Mouse (Mus musculus): Measurements from ENCODE around the gene Tenm2. TPM values are rescaled to one million over a fixed set of nuclear protein-coding genes. Genes with fewer than 3 reads are reported as not detected.
A peak's percentile ranks its signal among the peaks of the same experiment; 100 is the strongest.

Gene Tenm2
- polyA plus RNA-seq, 1 experiment from 2014 or later = 2.8 TPM

- 18% methylated on average over 9 of the region's 9 CpGs for whole genome bisulfite sequencing
- Histone ChIP-seq H3K9ac (replicated peaks; ENCODE audit: low read depth, low read length) (no peak overlapping the region), H3K9me3 (ENCODE audit: control insufficient read depth, low read depth, low read length) (no peaks in the 10 kb centered on the region), H3K4me1 (ENCODE audit: control insufficient read depth, insufficient read depth, low read length) (no peaks in the 10 kb centered on the region), H3K4me2 (replicated peaks; ENCODE audit: low read depth, low read length) (no peak overlapping the region), H3K27me3 (ENCODE audit: control insufficient read depth, insufficient read depth, low read length) (no peaks in the 10 kb centered on the region), H3K27ac (ENCODE audit: low read length) (no peak overlapping the region), H3K36me3 (ENCODE audit: control insufficient read depth, insufficient read depth, low read length) (no peaks in the 10 kb centered on the region), H3K4me3 (ENCODE audit: low read depth, low read length) (no peak overlapping the region)
- ATAC-seq (ENCODE audit: insufficient number of reproducible peaks, insufficient read depth, low FRiP score, low read depth) = peak; percentile 11; the same call in 1 of the 2 replicates
These were observed 1082.8 kb downstream of the Tenm2 start for GRCm38 (mm10) chr11:36153011-36153410.

GRCm38 (mm10) chr11:36152226-36152625, 1083.5 kb downstream of the Tenm2 start:
- ATAC-seq (ENCODE audit: insufficient number of reproducible peaks, insufficient read depth, low FRiP score, low read depth) = peak; percentile 54; the same call in 1 of the 2 replicates
- Histone ChIP-seq H3K4me2 (replicated peaks; ENCODE audit: low read depth, low read length) (no peak overlapping the region; the same call in 1 of the 2 replicates), H3K27me3 (ENCODE audit: control insufficient read depth, insufficient read depth, low read length) (no peaks in the 10 kb centered on the region), H3K36me3 (ENCODE audit: control insufficient read depth, insufficient read depth, low read length) (no peaks in the 10 kb centered on the region), H3K4me1 (ENCODE audit: control insufficient read depth, insufficient read depth, low read length) (no peaks in the 10 kb centered on the region), H3K4me3 (ENCODE audit: low read depth, low read length) (no peak overlapping the region), H3K27ac (ENCODE audit: low read length) (no peak overlapping the region), H3K9ac (replicated peaks; ENCODE audit: low read depth, low read length) (no peak overlapping the region), H3K9me3 (ENCODE audit: control insufficient read depth, low read depth, low read length) (no peaks in the 10 kb centered on the region)
- WGBS = 6% methylated on average over 6 of the region's 6 CpGs

- ATAC-seq (ENCODE audit: insufficient number of reproducible peaks, insufficient read depth, low FRiP score, low read depth) = no peak
- no peaks in the 10 kb centered on the region for H3K9me3 ChIP-seq (ENCODE audit: control insufficient read depth, low read depth, low read length)
- WGBS = 70% methylated on average over 3 of the region's 3 CpGs
These were observed 1086.7 kb downstream of the Tenm2 start for GRCm38 (mm10) chr11:36149092-36149491.

GRCm38 (mm10) chr11:36145057-36145456, 1090.7 kb downstream of the Tenm2 start:
- no peak overlapping the region for H3K9ac ChIP-seq (replicated peaks; ENCODE audit: low read depth, low read length)
- H3K27ac ChIP-seq (ENCODE audit: low read length) = no peak overlapping the region
- no peak overlapping the region for H3K4me3 ChIP-seq (ENCODE audit: low read depth, low read length)
- no peaks in the 10 kb centered on the region for H3K27me3 ChIP-seq (ENCODE audit: control insufficient read depth, insufficient read depth, low read length)
- no peaks in the 10 kb centered on the region for H3K9me3 ChIP-seq (ENCODE audit: control insufficient read depth, low read depth, low read length)
- H3K4me2 ChIP-seq (replicated peaks; ENCODE audit: low read depth, low read length) = no peak overlapping the region
- no peaks in the 10 kb centered on the region for H3K36me3 ChIP-seq (ENCODE audit: control insufficient read depth, insufficient read depth, low read length)
- 45% methylated on average over 12 of the region's 12 CpGs for WGBS
- ATAC-seq (ENCODE audit: insufficient number of reproducible peaks, insufficient read depth, low FRiP score, low read depth) = no peak
- H3K4me1 ChIP-seq (ENCODE audit: control insufficient read depth, insufficient read depth, low read length) = no peaks in the 10 kb centered on the region

More at GRCm38 (mm10) chr11:36149092-36149491, 1086.7 kb downstream of the Tenm2 start:
- no peaks in the 10 kb centered on the region for H3K4me1 ChIP-seq (ENCODE audit: control insufficient read depth, insufficient read depth, low read length)
- H3K27ac ChIP-seq (ENCODE audit: low read length) = no peak overlapping the region
- H3K27me3 ChIP-seq (ENCODE audit: control insufficient read depth, insufficient read depth, low read length) = no peaks in the 10 kb centered on the region
- no peak overlapping the region for H3K9ac ChIP-seq (replicated peaks; ENCODE audit: low read depth, low read length)
- no peak overlapping the region for H3K4me3 ChIP-seq (ENCODE audit: low read depth, low read length)
- no peaks in the 10 kb centered on the region for H3K36me3 ChIP-seq (ENCODE audit: control insufficient read depth, insufficient read depth, low read length)
- no peak overlapping the region for H3K4me2 ChIP-seq (replicated peaks; ENCODE audit: low read depth, low read length)

GRCm38 (mm10) chr11:36140411-36140810, 1095.4 kb downstream of the Tenm2 start:
- Histone ChIP-seq H3K4me1 (ENCODE audit: control insufficient read depth, insufficient read depth, low read length) (no peaks in the 10 kb centered on the region), H3K9ac (replicated peaks; ENCODE audit: low read depth, low read length) (no peak overlapping the region), H3K27me3 (ENCODE audit: control insufficient read depth, insufficient read depth, low read length) (no peaks in the 10 kb centered on the region), H3K9me3 (ENCODE audit: control insufficient read depth, low read depth, low read length) (no peaks in the 10 kb centered on the region), H3K36me3 (ENCODE audit: control insufficient read depth, insufficient read depth, low read length) (no peaks in the 10 kb centered on the region), H3K27ac (ENCODE audit: low read length) (no peak overlapping the region), H3K4me2 (replicated peaks; ENCODE audit: low read depth, low read length) (no peak overlapping the region), H3K4me3 (ENCODE audit: low read depth, low read length) (no peak overlapping the region)
- 92% methylated on average over 10 of the region's 10 CpGs for WGBS
- ATAC-seq (ENCODE audit: insufficient number of reproducible peaks, insufficient read depth, low FRiP score, low read depth) = no peak

GRCm38 (mm10) chr11:36139521-36139920, 1096.2 kb downstream of the Tenm2 start:
- WGBS = 79% methylated on average over 16 of the region's 16 CpGs
- H3K4me1 ChIP-seq (ENCODE audit: control insufficient read depth, insufficient read depth, low read length) = no peaks in the 10 kb centered on the region
- no peak overlapping the region for H3K4me2 ChIP-seq (replicated peaks; ENCODE audit: low read depth, low read length)
- no peak overlapping the region for H3K4me3 ChIP-seq (ENCODE audit: low read depth, low read length)
- H3K36me3 ChIP-seq (ENCODE audit: control insufficient read depth, insufficient read depth, low read length) = no peaks in the 10 kb centered on the region
- no peaks in the 10 kb centered on the region for H3K9me3 ChIP-seq (ENCODE audit: control insufficient read depth, low read depth, low read length)
- H3K27me3 ChIP-seq (ENCODE audit: control insufficient read depth, insufficient read depth, low read length) = no peaks in the 10 kb centered on the region
- no peak for ATAC-seq (ENCODE audit: insufficient number of reproducible peaks, insufficient read depth, low FRiP score, low read depth)
- no peak overlapping the region for H3K27ac ChIP-seq (ENCODE audit: low read length)
- H3K9ac ChIP-seq (replicated peaks; ENCODE audit: low read depth, low read length) = no peak overlapping the region

- no peak for ATAC-seq (ENCODE audit: insufficient number of reproducible peaks, insufficient read depth, low FRiP score, low read depth)
- Histone ChIP-seq H3K4me3 (ENCODE audit: low read depth, low read length) (no peak overlapping the region), H3K9me3 (ENCODE audit: control insufficient read depth, low read depth, low read length) (no peaks in the 10 kb centered on the region), H3K4me1 (ENCODE audit: control insufficient read depth, insufficient read depth, low read length) (no peaks in the 10 kb centered on the region), H3K27ac (ENCODE audit: low read length) (no peak overlapping the region), H3K36me3 (ENCODE audit: control insufficient read depth, insufficient read depth, low read length) (no peaks in the 10 kb centered on the region), H3K9ac (replicated peaks; ENCODE audit: low read depth, low read length) (no peak overlapping the region), H3K4me2 (replicated peaks; ENCODE audit: low read depth, low read length) (no peak overlapping the region), H3K27me3 (ENCODE audit: control insufficient read depth, insufficient read depth, low read length) (no peaks in the 10 kb centered on the region)
- WGBS = 84% methylated on average over 4 of the region's 4 CpGs
These were observed 1097.9 kb downstream of the Tenm2 start for GRCm38 (mm10) chr11:36137840-36138239.

GRCm38 (mm10) chr11:36137276-36137675, 1098.5 kb downstream of the Tenm2 start:
- H3K27me3 ChIP-seq (ENCODE audit: control insufficient read depth, insufficient read depth, low read length) = no peaks in the 10 kb centered on the region
- no peak for ATAC-seq (ENCODE audit: insufficient number of reproducible peaks, insufficient read depth, low FRiP score, low read depth)
- H3K9ac ChIP-seq (replicated peaks; ENCODE audit: low read depth, low read length) = no peak overlapping the region
- no peaks in the 10 kb centered on the region for H3K36me3 ChIP-seq (ENCODE audit: control insufficient read depth, insufficient read depth, low read length)
- 85% methylated on average over 6 of the region's 6 CpGs for WGBS
- no peak overlapping the region for H3K27ac ChIP-seq (ENCODE audit: low read length)
- no peaks in the 10 kb centered on the region for H3K4me1 ChIP-seq (ENCODE audit: control insufficient read depth, insufficient read depth, low read length)
- no peak overlapping the region for H3K4me2 ChIP-seq (replicated peaks; ENCODE audit: low read depth, low read length)
- H3K4me3 ChIP-seq (ENCODE audit: low read depth, low read length) = no peak overlapping the region
- H3K9me3 ChIP-seq (ENCODE audit: control insufficient read depth, low read depth, low read length) = no peaks in the 10 kb centered on the region

GRCm38 (mm10) chr11:36134645-36135044, 1101.1 kb downstream of the Tenm2 start:
- WGBS = 70% methylated on average over 9 of the region's 9 CpGs
- Histone ChIP-seq H3K4me3 (ENCODE audit: low read depth, low read length) (no peak overlapping the region), H3K27ac (ENCODE audit: low read length) (no peak overlapping the region), H3K36me3 (ENCODE audit: control insufficient read depth, insufficient read depth, low read length) (no peaks in the 10 kb centered on the region), H3K4me2 (replicated peaks; ENCODE audit: low read depth, low read length) (no peak overlapping the region), H3K27me3 (ENCODE audit: control insufficient read depth, insufficient read depth, low read length) (no peaks in the 10 kb centered on the region), H3K9ac (replicated peaks; ENCODE audit: low read depth, low read length) (no peak overlapping the region), H3K9me3 (ENCODE audit: control insufficient read depth, low read depth, low read length) (no peaks in the 10 kb centered on the region), H3K4me1 (ENCODE audit: control insufficient read depth, insufficient read depth, low read length) (no peaks in the 10 kb centered on the region)
- ATAC-seq (ENCODE audit: insufficient number of reproducible peaks, insufficient read depth, low FRiP score, low read depth) = no peak

Measured in stomach, embryonic 14.5 days (tissue).